Mouse (Mus musculus) cerebellum, postnatal 14 days (tissue): Measurements from ENCODE around the gene Gm45785.
A peak's percentile ranks its signal among the peaks of the same experiment; 100 is the strongest.

ENCODE experiments used
- DNase-seq, 2 experiments: peaks; one replicate each; pipeline ENCODE4 v3.0.0; 2021; ENCODE audit warnings: mixed read lengths in 2 of 2

Gm45785 gene

DNA sequence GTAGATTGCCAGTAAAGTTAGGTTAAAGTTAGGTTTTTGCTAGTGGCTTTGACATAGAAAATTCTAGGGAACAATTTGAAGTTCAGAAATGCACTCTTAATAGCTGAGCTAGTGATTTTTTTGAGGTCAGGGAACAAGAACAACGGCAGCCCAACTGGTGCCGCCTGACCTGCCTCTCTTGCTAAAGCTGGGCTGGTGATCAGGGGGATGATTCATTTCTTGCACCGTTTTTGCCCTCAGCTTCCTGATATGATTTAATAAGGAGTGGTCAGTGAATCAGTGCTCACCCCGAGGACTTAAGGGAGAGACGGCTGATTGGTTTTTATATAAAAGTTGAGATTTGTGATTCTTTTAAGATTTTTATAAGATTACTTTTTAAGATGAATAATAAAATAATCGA, 24.7 kb downstream of the Gm45785 start:
- DNase-seq, result no peak

DNA sequence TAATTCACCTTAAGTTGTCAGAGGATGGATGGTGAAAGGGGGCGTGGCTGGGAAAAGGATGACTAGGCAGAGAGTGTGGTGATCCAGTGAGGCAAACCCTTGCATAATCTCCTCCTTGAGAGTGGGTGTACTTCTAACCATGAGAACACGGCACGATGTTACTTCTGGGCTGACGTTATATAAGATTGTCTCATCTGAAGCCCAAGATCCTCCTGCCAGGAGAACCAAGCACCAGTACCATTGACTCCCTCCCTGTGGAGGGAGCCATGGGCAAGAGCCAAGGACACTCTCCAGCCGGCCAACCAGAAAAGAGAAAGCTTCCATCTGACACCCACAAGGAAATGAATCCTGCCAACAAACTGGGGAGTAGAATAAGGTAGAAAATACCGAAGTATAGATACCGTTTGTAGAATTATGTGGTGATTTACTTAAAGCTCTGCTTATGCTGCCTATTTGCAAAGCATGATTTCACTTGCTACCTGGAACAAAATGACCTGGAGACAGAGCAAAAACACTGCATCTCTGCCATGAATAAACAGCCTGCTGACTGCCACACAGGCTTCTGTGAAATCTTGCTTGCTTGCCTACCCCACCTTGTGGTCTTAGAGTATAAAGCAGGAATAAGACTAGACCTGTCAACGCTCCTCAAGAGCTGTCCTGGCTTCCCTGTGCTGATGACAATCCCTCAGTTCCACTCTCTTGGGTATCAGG, 27.8 kb downstream of the Gm45785 start:
- peak; percentile 77 to 78 for DNase-seq

DNA sequence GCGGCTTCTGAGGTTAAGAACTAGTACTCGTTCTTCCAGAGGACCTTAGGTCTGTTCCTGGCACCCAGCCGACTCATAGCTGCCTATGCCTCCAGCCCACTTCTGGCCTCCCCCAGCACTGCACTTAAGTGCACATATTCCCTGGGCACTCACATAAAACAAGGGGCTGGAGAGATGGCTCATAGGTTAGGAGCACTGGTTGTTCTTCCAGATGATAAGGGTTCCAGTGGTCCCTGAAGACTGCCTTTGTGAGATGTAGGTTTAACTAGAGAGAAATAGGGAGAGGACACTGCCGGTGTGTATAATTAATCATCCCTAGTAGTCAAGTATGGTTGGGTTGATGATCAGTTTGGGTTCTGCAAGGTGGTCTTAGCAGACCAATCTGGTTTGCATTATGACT, 33.4 kb downstream of the Gm45785 start:
- DNase-seq, result peak in 1 of 2 experiments; percentile 32

DNA sequence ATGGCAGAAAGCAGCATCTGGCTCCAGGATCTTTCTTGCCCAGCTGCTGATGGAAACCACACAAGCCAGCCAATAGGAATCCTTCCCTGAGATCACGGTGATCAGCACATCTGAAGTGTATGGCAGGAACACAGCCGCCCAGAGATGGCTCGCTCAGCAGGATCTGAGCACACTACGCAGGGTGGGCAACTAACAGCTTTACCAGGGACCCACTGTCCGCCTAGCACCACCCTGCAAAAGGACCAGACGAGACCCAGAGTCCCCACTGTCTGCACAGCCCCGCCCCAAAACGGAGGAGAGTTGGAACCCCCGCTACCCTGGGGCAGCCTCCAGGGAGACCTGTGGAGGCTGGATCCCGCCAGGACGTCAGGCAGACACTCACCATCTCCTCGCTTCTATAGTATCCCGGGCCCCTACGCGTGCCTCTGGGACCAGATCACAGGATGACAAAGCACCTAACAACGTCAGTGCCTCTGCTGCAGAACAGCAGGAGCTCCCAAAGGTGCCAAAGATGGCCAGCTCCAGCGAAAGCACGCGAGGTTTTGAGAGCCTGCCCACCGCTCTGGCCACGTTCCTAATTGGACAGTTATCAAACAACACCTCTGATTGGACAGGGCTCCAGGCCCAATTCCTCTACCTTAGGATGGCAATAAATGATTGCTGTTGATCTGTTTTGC, 34.3 kb downstream of the Gm45785 start, which contains the start of gene Zfp941:
Gene Zfp941 (minus strand): TSS at position 526 of the 677 bp plus-strand sequence.
- peak; percentile 90 to 98 for DNase-seq

DNA sequence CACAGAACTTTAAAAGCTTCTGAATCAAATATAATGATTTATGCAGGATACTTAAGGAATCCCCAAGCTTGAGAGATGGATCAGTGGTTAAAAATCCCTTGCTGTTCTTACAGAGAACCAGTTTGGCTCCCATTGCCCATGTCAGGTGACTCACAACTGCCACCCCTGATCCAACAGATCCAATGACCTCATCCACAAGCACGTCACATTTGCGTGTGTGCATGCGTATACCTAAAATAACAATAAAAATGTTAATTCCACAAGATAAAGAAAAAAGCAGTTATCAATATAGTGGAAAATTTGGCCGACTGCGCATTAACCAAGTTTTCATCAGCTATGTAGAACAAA, 34.9 kb downstream of the Gm45785 start:
- peak in 1 of 2 experiments; percentile 30 for DNase-seq

DNA sequence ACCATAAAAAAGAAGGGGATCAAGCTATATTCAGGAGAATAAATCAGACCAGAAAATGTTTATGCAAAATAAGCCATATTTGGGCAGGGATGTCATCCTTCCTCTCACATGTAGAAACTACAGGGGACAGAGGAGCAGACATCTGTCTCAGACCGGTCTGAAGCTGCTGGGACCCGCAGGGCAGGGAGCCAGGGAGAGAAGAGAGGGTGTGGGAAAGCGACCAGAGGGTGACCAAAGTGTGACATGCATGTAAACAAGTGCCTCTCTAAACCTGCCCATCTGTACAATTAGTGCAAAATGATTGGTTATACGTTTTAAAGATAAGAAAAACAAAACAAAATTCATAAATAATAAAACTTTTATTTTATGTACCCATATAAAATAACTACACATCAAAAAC, 36.0 kb downstream of the Gm45785 start:
- peak in 1 of 2 experiments; percentile 38 for DNase-seq

DNA sequence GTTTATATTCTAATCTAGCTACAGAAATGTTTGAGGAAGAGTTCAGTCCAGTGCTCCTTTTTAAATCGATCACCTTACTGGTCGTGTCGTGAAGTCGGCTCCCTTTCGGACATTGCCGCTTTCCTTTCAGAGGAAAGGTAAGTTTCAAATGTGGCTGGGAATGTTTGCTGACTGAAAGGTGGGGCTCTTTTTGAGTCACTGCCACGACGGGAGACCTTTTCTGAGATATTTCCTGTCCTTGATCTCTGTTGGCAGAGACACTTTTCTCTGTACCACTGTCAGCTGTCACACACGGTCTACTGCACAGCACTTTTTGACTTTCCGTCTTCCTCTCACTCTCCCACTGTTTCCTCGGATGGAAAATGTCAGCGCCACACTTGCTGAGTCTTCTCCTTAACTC, 43.3 kb downstream of the Gm45785 start:
- DNase-seq, result no peak

DNA sequence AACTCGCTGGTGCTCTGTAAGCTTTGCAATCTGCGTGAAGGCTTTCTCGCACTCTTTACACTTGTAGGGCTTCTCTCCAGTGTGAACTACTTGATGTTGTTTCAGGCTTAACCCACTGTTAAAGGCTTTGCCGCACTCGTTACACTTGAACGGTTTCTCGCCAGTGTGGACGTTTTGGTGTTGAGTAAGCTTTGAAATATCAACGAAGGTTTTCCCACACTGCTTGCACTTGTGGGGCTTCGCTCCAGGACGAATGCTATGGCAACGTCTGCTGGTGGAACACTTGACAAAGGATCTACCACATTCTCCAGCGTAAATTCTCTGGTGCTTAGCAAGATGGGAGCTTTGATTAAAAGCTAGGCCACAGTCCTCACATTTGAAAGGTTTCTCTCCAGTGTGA, 44.4 kb downstream of the Gm45785 start:
- no peak for DNase-seq

DNA sequence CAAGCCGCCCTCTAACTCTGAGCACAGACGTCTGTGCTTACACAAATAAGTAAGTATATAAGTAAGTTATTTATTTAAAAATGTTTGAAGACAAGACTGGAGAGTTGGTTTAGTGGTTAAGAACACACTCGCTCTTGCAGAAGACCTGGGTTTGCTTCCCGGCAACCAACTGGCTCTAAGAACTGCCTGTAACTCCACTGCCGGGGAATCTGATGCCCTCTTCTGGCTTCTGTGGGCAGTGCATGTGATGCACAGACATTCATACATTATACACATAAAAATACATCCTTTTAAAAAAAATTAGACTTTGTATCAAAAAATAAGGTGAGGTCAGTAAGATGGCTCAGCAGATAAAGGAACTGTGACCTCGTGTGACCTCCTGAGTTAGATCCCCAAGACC, 45.6 kb downstream of the Gm45785 start:
- no peak for DNase-seq

DNA sequence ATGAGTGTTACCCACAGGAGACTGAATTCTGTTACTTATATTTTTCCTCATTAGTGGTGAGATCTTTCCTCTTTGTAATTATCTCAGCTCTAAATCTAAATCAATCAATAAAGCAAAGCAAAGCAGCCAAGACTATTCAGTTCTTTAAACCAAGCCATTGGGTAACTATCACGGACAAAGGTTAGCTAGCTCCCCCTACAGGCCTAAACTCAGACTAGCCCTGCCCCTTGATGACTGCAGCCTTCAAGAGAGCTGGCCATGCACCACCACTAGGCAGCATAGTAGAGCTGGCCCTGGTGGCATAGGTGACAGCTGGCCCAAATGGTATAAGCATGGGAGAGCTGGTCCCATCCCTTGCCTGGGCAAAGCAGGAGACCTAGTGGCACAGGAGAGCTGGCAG, 50.4 kb downstream of the Gm45785 start:
- DNase-seq, result peak; percentile 30 to 49

DNA sequence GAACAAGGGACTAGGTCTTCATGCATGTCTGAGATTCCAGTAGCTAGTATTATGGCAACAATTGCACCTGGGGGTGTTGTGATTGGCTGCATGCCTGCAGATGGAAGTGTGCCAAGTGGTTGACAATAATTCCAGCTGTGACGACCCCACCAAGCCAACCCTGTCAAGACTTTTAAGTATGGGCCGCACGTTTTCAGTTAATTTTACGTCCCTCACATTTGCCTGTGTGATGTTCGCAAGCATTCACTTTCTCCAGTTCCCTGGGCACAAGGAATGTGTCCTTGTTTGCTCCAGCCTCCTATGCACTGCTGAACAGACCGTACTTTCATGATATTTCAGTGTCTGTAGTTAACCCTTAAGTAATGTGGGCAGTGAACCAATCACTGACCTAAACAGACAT, 53.5 kb downstream of the Gm45785 start:
- no peak for DNase-seq

DNA sequence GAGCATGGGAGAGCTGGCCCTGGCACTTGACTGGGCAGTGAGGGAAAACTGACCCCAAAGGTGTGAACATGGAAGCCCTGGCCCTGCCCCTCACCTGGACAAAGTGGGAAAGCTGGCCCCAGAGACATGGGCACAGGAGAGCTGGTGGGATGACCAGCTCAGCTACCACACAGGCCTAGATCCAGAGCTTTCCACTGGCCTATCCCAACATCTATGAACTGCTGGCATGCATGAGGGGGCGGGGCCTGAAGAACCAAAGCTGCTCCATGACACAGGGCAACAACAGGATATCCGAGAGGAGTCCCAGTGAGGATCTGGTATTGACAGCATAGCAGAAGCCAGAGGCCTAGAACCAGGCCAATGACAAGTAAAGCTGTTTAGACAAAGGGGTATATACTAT, 57.9 kb downstream of the Gm45785 start:
- no peak for DNase-seq

DNA sequence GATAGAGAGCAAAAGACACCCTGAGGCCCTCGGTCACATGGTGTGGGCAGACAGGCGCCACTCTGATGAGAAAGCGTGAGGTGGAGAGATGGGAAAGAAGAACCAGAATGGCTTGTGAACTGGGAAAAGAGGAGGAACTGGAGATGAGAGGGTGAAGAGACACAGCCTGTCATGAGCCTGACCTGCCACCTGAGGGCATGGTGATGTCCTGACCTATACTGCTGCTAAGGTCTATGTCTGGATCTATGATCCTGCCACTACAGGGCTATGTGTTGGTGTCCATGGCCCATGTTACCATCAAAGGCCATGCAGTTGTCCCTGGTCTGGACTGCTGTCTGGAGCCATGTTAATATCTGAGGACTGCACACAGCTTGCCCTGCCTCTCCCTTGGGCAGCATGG, 58.5 kb downstream of the Gm45785 start:
- no peak for DNase-seq

DNA sequence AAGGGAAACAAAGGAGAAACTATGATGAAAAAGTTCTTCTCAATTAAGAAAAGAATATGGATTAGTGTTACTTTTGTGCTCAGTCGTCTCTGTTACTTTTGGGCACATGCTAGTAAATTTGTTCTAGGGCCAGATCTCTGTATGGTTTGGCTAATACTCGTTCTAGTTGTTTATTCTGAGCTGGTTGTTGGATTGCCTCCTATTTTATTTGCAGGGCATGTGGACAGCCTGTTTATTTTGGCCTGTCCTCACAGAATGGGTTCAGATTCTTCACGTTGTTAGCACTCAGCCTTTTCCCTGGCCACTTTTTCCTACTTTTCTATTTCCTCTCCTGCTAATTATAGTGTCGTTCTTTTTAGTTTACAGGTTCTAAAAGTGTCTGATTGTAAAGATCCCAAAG, 62.6 kb downstream of the Gm45785 start:
- no peak for DNase-seq

DNA sequence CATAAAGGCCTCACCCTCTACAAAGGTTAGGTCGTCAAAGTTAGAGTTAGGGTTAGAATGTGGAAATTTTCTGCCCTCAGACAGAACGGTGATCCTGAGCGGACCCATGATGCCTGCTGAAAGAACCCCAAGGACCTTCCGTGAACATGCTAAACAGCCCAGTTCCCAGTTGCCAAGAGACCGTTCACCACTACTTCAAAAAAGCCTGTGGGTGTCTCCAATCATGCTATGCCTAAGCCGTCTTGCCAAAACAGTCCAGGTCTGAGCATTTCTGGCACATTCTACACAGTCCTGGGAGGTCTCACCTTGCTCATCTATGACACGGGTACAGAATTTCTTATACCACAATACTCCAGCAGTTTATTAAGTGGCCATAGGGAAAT, 68.1 kb downstream of the Gm45785 start:
- no peak for DNase-seq

DNA sequence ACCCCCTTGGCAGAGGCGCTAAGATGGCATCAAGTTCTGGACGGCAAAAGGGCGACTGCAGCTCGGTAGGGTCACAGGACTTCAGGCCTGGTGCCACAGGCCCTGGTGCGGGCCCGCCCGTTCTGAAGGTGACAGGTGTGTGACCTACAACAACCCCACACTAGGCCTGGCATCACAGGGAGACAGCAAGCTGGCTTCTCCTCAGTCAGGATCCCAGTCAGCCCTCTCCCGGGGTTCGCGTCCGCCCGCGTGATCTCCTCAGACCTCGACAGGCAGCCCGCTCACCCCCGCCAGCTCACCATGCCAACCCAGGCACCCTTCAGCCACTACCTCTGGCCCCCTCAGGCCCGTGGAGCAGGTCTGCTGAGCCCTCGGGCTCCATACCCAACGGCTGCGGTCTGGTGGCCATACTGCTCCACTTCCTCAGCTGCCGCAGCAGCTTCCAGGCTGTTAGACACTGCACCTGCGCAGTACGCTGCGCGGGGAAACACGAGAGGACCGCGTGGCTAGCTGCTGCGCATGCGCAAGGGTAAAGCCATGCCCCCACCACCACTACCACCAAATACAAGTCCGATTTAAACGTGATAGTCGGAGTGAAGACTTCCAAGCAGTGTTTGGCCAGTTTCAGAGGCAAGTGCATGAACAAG, 68.6 kb downstream of the Gm45785 start, which contains the start of gene Syce1:
Gene Syce1 (minus strand): TSS at position 447 of the 647 bp plus-strand sequence.
- no peak for DNase-seq

DNA sequence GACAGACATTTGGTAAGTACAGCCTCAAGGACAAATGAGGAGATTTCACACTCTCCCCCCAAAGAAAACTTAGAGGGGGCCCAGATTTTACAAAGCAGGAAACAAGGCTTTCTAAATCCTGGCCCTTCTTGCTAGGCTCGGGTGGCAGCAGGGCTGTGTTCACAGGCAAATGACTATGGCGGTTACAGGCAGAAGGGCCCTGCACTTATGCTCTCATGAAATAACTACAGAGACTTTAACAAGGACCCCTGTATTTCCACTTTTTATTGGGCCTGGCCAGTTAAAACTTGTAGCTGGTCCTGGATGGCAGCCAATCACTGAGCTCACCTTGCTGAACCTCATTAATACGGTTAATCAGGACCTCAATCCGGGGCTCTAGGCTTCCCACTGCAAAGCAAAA, 75.6 kb downstream of the Gm45785 start:
- no peak for DNase-seq
